Mouse (Mus musculus): ENCODE measurements at regions not wholly inside any gene's neighbourhood (a gene's known extent, or its start where the extent isn't known, plus 50 kb on each side); places are given as distances from the start of the nearest gene placed in this dataset.

- TF ChIP-seq CTCF (IDR thresholded peaks at IDR 0.05; ENCODE audit: control insufficient read depth, insufficient read depth, insufficient read length) (no peak), MYOG (IDR thresholded peaks at IDR 0.05; ENCODE audit: control insufficient read depth, extremely low read depth, insufficient read length) (no peak), MYOD1 (IDR thresholded peaks at IDR 0.05; ENCODE audit: control insufficient read depth, insufficient read length, low read depth) (no peak), CEBPB (IDR thresholded peaks at IDR 0.05; ENCODE audit: low read depth) (no peak)
Measured at GRCm38 (mm10) chr13:46129236-46129855, 144.2 kb upstream of the Stmnd1 start.

All from C2C12 (cell line).